Mouse (Mus musculus): ENCODE data around the gene Ptprq. TPM values are rescaled to one million over a fixed set of nuclear protein-coding genes. Genes with fewer than 3 reads are reported as not detected.

The Ptprq gene
- total RNA-seq, 2 experiments from 2014 or later, result 0.19 to 0.38 TPM

DNA sequence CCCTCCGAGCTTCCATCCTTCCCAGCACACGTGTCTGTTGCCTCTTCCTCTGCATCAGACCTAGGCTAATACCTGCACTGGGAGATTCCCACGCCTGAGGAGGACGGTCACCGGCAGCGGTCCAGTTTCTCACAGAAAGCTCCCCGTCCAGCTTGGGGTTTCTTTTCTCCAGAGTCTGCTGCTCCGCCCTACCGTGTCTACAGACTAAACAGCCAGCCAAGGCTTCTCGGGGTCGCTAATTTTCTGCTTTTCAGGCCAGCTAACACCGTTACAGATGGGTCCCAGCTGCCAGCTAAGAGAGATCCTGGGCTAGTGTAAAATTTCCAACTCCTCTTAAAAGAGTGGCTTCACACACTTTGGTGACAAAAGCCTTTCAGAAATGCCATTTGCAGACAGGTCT lies 233.1 kb downstream of the Ptprq start:
- no peak for DNase-seq

DNA sequence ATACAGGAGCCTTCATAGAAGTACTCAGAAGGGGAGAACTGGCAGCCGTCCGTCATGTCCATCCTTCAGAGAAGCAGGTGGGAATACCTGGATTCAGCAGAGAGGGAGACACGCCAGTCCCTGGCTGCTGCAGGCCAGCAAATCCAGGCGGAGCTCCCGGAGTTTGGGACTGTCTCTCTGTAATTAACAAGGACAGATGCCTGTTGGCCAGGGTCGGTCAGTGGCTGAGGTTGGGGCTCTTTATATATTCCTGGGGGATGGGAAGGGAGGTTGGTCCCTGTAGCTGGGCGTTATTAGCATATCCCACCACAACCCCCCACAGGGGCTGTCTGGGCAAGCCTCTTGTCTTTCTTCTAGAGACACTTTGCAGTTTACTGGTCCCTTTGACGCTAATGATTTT lies 234.0 kb downstream of the Ptprq start, which contains the start of gene Myf5:
Myf5 (minus strand) TSS at position 265 of the 400 bp plus-strand sequence.
- DNase-seq, result no peak

DNA sequence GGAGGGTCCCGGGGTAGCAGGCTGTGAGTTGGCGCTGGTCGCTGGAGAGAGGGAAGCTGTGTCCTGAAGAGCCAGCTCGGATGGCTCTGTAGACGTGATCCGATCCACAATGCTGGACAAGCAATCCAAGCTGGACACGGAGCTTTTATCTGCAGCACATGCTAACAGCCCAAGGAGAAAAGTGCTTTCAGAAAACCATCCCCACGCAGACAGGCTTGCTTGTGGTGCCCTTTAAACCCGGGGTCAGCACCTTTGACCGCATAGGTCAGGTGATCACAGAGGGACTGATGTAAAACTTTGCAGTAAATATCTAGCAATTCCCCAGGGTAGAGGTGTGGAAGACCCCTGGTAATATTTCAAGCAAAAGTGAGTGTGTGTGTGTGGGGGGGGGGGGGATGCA lies 235.8 kb downstream of the Ptprq start:
- DNase-seq, result no peak

DNA sequence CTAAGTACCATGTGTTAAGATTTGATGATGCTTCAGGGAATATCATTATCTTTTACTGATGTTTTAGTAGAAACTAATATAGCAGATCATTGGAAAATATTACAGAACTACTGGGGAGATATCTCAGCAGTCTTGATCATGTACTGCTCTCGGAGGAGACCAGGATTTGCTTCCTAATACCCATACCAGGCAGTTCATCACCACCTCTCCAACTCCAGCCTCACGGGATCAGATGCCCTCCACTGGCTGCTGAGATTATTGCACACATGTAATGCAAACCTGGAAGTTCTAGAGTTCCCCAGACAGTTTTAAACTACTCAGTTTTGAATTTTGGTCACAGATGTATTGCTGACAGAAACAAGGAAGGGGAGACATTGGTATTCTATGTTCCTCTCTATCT lies 246.4 kb downstream of the Ptprq start:
- DNase-seq, result no peak

DNA sequence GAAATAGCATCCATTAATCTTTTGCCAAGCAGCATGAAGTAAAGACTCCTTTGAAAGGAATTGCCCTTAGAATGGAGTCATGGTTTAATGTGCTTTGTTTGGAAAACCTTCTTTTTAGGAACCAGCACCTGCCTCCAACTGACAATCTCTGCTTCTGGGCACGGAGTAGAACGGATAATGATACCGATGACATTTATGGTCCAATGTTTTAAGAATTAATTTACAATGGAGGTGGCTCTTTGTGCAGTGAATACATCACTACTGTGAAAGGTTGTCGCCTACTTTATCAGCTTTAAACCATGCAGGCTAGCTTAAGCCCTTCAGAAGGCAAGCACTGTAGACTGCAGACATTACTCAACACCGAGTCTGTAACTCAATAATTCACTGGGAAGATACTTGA lies 248.1 kb downstream of the Ptprq start:
- DNase-seq, result no peak

DNA sequence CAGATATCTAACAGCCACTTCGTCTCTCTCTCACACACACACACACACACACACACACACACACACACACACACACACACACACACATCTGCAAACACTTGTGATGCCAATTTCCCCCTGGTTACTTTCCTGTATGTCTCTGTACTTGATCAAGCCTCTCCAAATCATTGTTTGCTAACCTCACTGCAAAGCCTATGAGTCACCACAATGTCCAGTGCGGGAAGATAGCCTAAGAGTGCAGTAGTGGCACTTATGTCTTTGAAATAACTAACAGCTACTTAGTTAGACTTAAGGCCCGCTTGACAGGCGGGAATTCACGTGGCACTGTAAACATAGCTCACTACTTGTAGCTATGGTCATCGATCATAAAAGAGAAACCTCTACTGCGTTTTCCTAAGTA lies 252.0 kb downstream of the Ptprq start:
- DNase-seq, result no peak

Small RNA genes within 50 kb of the gene (microRNA-seq; reads per million reads assigned to microRNA genes)
- gene Gm44403, result 0 reads per million in 2 experiments

Other genes starting within 250 kb of the Ptprq start
- not detected for gene Myf5, start 233.9 kb downstream of the Ptprq start, total RNA-seq (2021)
- under 1 TPM in 1 of 2 experiments, not detected in 1; 0.20 TPM for gene Myf6, start 225.3 kb downstream of the Ptprq start, total RNA-seq (2021)
- gene Otogl, start 192.1 kb upstream of the Ptprq start, total RNA-seq (2021), result under 1 TPM; 0.05 to 0.11 TPM

Data from heart, postnatal 4 days (tissue).